Mouse (Mus musculus) intestine, embryonic 14.5 days (tissue): ENCODE data around the gene Fam241a. TPM values are rescaled to one million over a fixed set of nuclear protein-coding genes. Genes with fewer than 3 reads are reported as not detected.

Source experiments
- ATAC-seq: fragments of 200-750 bp; cut with Nextera tagmentation; replicated peaks from 2 replicates; pipeline ENCODE4 v1.8.0; 2017; ENCODE audit warnings: low read depth, moderate number of reproducible peaks, moderate TSS enrichment, moderate library complexity; ENCODE audit not compliant: low FRiP score, low TSS enrichment
- DNase-seq: peaks from one replicate; pipeline ENCODE4 v3.0.0-alpha.2; 2018; ENCODE audit warnings: low spot score
- H3K27ac ChIP-seq: fragments of 300-500 bp; sonication (generic); 2 replicates; pipeline ENCODE4 v1.5.1; 2014; ENCODE audit warnings: low read depth, mild to moderate bottlenecking, control low read depth
- H3K27me3 ChIP-seq: fragments of 300-500 bp; sonication (generic); replicated peaks from 2 replicates; pipeline ENCODE4 v1.6.1; 2014; ENCODE audit warnings: low read length, control low read depth; ENCODE audit not compliant: control insufficient read depth, insufficient read depth
- H3K36me3 ChIP-seq: fragments of 300-500 bp; sonication (generic); 2 replicates; pipeline ENCODE4 v1.6.1; 2014; ENCODE audit warnings: low read length, control low read depth; ENCODE audit not compliant: control insufficient read depth, insufficient read depth
- H3K4me1 ChIP-seq: fragments of 300-500 bp; sonication (generic); replicated peaks from 2 replicates; pipeline ENCODE4 v1.6.1; 2014; ENCODE audit warnings: low read length, control low read depth, mixed read lengths; ENCODE audit not compliant: control insufficient read depth, insufficient read depth
- H3K4me2 ChIP-seq: fragments of 300-500 bp; sonication (generic); 2 replicates; pipeline ENCODE4 v1.6.1; 2014; ENCODE audit warnings: low read length
- H3K4me3 ChIP-seq: fragments of 300-500 bp; sonication (generic); 2 replicates; pipeline ENCODE4 v1.5.1; 2014; ENCODE audit warnings: low read depth, low read length, control low read depth, mixed read lengths
- H3K9ac ChIP-seq: fragments of 300-500 bp; sonication (generic); 2 replicates; pipeline ENCODE4 v1.6.1; 2014; ENCODE audit warnings: mild to moderate bottlenecking, low read length
- H3K9me3 ChIP-seq: fragments of 300-500 bp; sonication (generic); 2 replicates; pipeline ENCODE4 v1.6.1; 2016; ENCODE audit warnings: low read length, control low read depth; ENCODE audit not compliant: control insufficient read depth
- WGBS: fragments of 180-500 bp; shearing (Covaris S2); extraction: QIAGEN DNeasy Blood & Tissue Kit; methylation state at CpG from one replicate; pipeline ENCODE4 v1.1.7; 2014; 5-methylcytosine and 5-hydroxymethylcytosine counted together
- polyA plus RNA-seq: library from polyadenylated mRNA; unstranded; fragments of >200 nt; fragmentation: Nextera tagmentation; extraction: Ambion mirVana; gene quantifications from 2 replicates; pipeline ENCODE4 v1.2.1, GENCODE M21; 2014

Gene Fam241a
- polyA plus RNA-seq, 1 experiment from 2014 or later: 10.5 TPM

DNA sequence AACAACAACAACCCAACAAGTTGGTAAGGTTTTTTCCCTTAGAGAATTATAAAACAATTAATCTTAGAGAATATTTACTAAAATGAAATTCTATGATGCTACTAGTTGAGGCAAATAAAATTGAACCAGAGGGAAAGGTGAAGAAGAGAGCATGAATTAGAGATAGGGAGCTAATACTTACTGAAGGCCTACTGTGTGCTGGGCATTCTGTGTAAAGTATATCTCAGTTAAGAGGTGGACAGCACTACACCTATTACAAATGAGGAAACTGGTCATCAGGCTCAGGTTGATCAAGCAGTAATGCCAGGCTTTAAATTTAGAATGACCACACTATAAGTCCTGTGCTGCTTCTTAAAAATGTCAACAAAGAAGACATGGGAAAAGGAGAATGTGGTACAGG, 6.1 kb downstream of the Fam241a start:
- no peaks in the 10 kb centered on the region for H3K36me3 ChIP-seq
- no peak overlapping the region for H3K4me3 ChIP-seq
- no peak for ATAC-seq
- no peaks in the 10 kb centered on the region for H3K9me3 ChIP-seq
- H3K27me3 ChIP-seq: no peaks in the 10 kb centered on the region
- DNase-seq: no peak
- H3K27ac ChIP-seq: no peak overlapping the region
- 0 out of 2 replicates have a peak, but pooled peaks cover 5% of the 10 kb centered on the region for H3K4me1 ChIP-seq
- H3K9ac ChIP-seq: no peak overlapping the region
- H3K4me2 ChIP-seq: no peak overlapping the region

DNA sequence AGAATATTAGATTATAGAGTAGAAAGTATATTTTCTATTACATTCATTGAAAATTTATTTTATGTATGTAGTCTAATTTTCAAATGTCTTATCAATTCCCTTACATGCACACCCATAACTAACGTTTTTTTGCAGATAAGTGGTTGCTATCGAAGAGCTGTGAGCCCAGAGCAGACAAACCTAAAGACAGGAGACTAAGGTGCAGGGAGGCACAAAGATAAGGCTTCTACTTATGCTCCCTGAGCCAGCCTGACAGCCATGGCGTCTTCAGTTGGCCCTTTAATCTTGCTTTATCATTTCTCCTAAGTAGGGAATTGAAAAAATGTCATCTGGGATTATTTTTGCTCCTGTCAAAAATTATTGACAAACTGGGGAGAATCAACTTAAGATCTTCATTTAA, 6.6 kb downstream of the Fam241a start:
- Histone ChIP-seq H3K4me3 (no peak overlapping the region), H3K4me1 (0 out of 2 replicates have a peak, but pooled peaks cover 4% of the 10 kb centered on the region), H3K36me3 (no peaks in the 10 kb centered on the region), H3K9ac (no peak overlapping the region), H3K27me3 (no peaks in the 10 kb centered on the region), H3K27ac (no peak overlapping the region), H3K4me2 (no peak overlapping the region), H3K9me3 (no peaks in the 10 kb centered on the region)
- DNase-seq: no peak
- no peak for ATAC-seq
- WGBS: 71% methylated on average over 3 of the region's 3 CpGs

DNA sequence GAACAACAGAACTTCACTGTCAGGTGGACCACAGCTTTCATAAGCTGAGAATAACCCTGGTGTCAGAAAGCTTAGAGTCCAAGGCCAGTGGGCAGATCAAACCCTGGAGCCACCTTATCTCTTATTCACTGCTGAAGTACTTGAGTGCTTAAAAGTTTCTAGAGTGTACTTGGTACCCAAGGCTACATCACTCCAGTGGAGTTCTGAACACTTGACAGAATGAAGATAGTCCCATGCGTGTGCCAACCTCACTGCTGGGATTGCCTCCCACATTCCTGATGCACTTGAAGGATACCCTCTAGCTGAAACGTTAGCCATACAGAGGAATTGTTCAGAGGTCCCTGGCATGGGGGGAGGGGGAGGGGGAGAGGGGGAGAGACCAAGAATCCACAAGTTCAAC, 14.4 kb downstream of the Fam241a start:
- ATAC-seq: no peak
- no peaks in the 10 kb centered on the region for H3K27me3 ChIP-seq
- 55% methylated on average over 2 of the region's 2 CpGs for WGBS

GRCm38 (mm10) chr3:127879968-127880367, 16.2 kb downstream of the Fam241a start:
- H3K4me3 ChIP-seq: no peak overlapping the region
- no peaks in the 10 kb centered on the region for H3K27me3 ChIP-seq
- no peak for DNase-seq
- H3K36me3 ChIP-seq: no peaks in the 10 kb centered on the region
- ATAC-seq: no peak
- no peak overlapping the region for H3K9ac ChIP-seq
- no peak overlapping the region for H3K27ac ChIP-seq
- WGBS: 87% methylated on average over 3 of the region's 3 CpGs
- 0 out of 2 replicates have a peak, but pooled peaks cover 4% of the 10 kb centered on the region for H3K9me3 ChIP-seq
- H3K4me2 ChIP-seq: no peak overlapping the region
- H3K4me1 ChIP-seq: no peaks in the 10 kb centered on the region

More for the DNA sequence above, 14.4 kb downstream of the Fam241a start:
- Histone ChIP-seq H3K9me3 (no peaks in the 10 kb centered on the region), H3K4me2 (no peak overlapping the region), H3K36me3 (no peaks in the 10 kb centered on the region), H3K4me1 (no peaks in the 10 kb centered on the region), H3K4me3 (no peak overlapping the region), H3K9ac (no peak overlapping the region), H3K27ac (no peak overlapping the region)
- DNase-seq: no peak

GRCm38 (mm10) chr3:127875509-127875908, 20.6 kb downstream of the Fam241a start:
- no peak overlapping the region for H3K4me3 ChIP-seq
- no peak for ATAC-seq
- 0 out of 2 replicates have a peak, but pooled peaks cover 4% of the 10 kb centered on the region for H3K9me3 ChIP-seq
- H3K27ac ChIP-seq: no peak overlapping the region
- no peak for DNase-seq
- H3K4me1 ChIP-seq: 0 out of 2 replicates have a peak, but pooled peaks cover 7% of the 10 kb centered on the region
- no peak overlapping the region for H3K9ac ChIP-seq
- no peak overlapping the region for H3K4me2 ChIP-seq
- no peaks in the 10 kb centered on the region for H3K27me3 ChIP-seq
- WGBS: 58% methylated on average over 2 of the region's 2 CpGs
- no peaks in the 10 kb centered on the region for H3K36me3 ChIP-seq

- ATAC-seq (no peak), DNase-seq (no peak)
- H3K9me3 ChIP-seq: 0 out of 2 replicates have a peak, but pooled peaks cover 4% of the 10 kb centered on the region
- H3K4me1 ChIP-seq: 0 out of 2 replicates have a peak, but pooled peaks cover 7% of the 10 kb centered on the region
- H3K27me3 ChIP-seq: no peaks in the 10 kb centered on the region
- no peak overlapping the region for H3K9ac ChIP-seq
- H3K4me2 ChIP-seq: no peak overlapping the region
- no peak overlapping the region for H3K27ac ChIP-seq
- no peak overlapping the region for H3K4me3 ChIP-seq
- no peaks in the 10 kb centered on the region for H3K36me3 ChIP-seq
- WGBS: 68% methylated on average over 7 of the region's 7 CpGs
Observed at GRCm38 (mm10) chr3:127875059-127875458, 21.1 kb downstream of the Fam241a start.

DNA sequence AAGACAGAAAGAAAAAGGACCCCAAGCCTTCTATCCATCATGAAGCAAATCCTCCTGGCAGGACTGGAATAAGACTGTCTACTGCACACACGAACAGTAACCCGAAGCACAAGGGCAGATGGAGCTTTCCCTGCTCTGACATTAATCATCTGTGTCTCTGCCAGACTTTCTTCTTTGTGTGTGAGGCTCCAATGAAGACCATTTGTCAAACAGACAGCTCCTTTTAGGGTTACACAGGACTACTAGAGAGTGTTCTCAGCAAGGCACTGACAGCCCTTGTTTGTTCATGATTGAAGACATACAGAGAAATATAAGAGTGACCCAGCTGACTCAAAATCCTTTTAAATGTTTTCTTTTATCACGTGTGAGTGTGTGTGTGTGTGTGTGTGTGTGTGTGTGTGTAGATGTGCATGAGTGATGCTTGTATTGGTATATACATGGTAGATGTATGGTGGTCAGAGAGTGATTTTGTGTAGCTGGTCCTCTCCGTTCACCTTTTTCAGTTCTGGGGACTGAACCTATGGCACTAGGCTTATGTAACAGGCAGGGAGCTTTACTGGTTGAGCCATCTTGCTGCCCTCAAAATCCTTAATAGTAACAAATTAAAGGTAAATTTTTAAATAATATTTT, 21.8 kb downstream of the Fam241a start:
- no peak for DNase-seq
- 24% methylated on average over 4 of the region's 4 CpGs for WGBS
- no peak overlapping the region for H3K27ac ChIP-seq

DNA sequence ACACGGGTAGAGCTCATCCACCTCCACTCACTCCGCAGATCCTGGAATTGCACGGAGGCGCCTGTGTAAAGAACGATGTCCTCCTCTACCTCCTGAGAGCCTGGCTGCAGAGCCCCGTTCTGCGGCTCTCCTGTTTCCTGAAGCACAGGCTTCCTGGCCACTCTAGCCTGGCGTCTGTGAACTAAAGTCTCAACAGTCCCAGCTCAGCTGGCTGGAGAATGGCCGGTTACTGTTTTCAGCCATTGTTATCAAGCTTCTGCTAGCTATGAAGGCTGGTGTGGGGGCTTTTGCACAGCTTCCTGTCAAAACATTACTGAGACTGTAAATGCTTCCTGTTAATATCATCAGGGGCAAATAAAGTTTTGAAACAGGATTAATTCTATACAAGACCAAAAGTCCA, 24.5 kb downstream of the Fam241a start:
- WGBS: 71% methylated on average over 9 of the region's 9 CpGs
- no peak for DNase-seq

More for the DNA sequence above, 21.8 kb downstream of the Fam241a start:
- Histone ChIP-seq H3K27me3 (no peaks in the 10 kb centered on the region), H3K9ac (no peak overlapping the region), H3K4me2 (no peak overlapping the region), H3K36me3 (no peaks in the 10 kb centered on the region), H3K9me3 (0 out of 2 replicates have a peak, but pooled peaks cover 4% of the 10 kb centered on the region), H3K4me3 (no peak overlapping the region), H3K4me1 (0 out of 2 replicates have a peak, but pooled peaks cover 7% of the 10 kb centered on the region)
- ATAC-seq: no peak

GRCm38 (mm10) chr3:127868880-127869279, 27.2 kb downstream of the Fam241a start:
- ATAC-seq: no peak

More for the DNA sequence above, 24.5 kb downstream of the Fam241a start:
- Histone ChIP-seq H3K9me3 (0 out of 2 replicates have a peak, but pooled peaks cover 4% of the 10 kb centered on the region), H3K36me3 (no peaks in the 10 kb centered on the region), H3K4me2 (no peak overlapping the region), H3K4me3 (no peak overlapping the region), H3K27me3 (no peaks in the 10 kb centered on the region), H3K9ac (no peak overlapping the region), H3K4me1 (0 out of 2 replicates have a peak, but pooled peaks cover 7% of the 10 kb centered on the region), H3K27ac (no peak overlapping the region)
- no peak for ATAC-seq

More at GRCm38 (mm10) chr3:127868880-127869279, 27.2 kb downstream of the Fam241a start:
- Histone ChIP-seq H3K9me3 (no peaks in the 10 kb centered on the region), H3K4me1 (peaks cover 9% of the 10 kb centered on the region), H3K36me3 (no peaks in the 10 kb centered on the region), H3K27ac (no peak overlapping the region), H3K9ac (no peak overlapping the region), H3K27me3 (no peaks in the 10 kb centered on the region), H3K4me2 (no peak overlapping the region), H3K4me3 (no peak overlapping the region)
- no peak for DNase-seq
- 67% methylated on average over 5 of the region's 5 CpGs for WGBS
